Mouse (Mus musculus): ENCODE measurements around the gene Hps3. TPM values are rescaled to one million over a fixed set of nuclear protein-coding genes. Genes with fewer than 3 reads are reported as not detected.

Hps3 gene
- polyA plus RNA-seq, 1 experiment from 2014 or later = 12.8 TPM

DNA sequence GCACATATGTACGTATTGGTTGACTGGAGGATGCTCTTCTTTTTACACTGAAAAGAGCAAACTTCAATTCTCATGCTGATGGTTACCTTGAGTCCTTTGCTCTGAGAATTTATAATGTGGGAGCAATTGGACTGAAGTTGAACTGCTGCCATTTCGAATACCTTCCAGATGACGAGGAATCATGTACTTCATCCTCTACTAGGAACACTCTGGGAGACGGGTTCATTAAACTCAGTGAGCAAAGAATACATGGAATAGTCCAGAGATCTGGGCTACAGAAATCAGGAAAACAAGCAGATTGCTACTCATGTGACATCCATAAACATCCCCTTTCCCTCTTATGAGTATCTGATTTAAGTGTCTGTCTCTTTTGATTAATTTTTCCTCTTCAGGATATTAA is 954 bp upstream of the Hps3 start:
- Histone ChIP-seq H3K27me3 (ENCODE audit: insufficient read depth, low read length) (no peaks in the 10 kb centered on the region), H3K9me3 (ENCODE audit: low read depth, low read length) (no peaks in the 10 kb centered on the region), H3K4me2 (0 out of 2 replicates have a peak overlapping the region, but pooled peaks have one; percentile 83), H3K27ac (ENCODE audit: low read depth) (no peak overlapping the region), H3K4me3 (ENCODE audit: low read depth, low read length) (no peak overlapping the region), H3K9ac (no peak overlapping the region), H3K36me3 (ENCODE audit: insufficient read depth) (no peaks in the 10 kb centered on the region), H3K4me1 (ENCODE audit: insufficient read depth) (0 out of 2 replicates have a peak, but pooled peaks cover 7% of the 10 kb centered on the region)
- ATAC-seq (ENCODE audit: insufficient read depth) (no peak), DNase-seq (no peak)
- 67% methylated on average over 4 of the region's 4 CpGs for WGBS
- no peak for TF ChIP-seq CTCF (IDR thresholded peaks at IDR 0.05; ENCODE audit: low read depth)

DNA sequence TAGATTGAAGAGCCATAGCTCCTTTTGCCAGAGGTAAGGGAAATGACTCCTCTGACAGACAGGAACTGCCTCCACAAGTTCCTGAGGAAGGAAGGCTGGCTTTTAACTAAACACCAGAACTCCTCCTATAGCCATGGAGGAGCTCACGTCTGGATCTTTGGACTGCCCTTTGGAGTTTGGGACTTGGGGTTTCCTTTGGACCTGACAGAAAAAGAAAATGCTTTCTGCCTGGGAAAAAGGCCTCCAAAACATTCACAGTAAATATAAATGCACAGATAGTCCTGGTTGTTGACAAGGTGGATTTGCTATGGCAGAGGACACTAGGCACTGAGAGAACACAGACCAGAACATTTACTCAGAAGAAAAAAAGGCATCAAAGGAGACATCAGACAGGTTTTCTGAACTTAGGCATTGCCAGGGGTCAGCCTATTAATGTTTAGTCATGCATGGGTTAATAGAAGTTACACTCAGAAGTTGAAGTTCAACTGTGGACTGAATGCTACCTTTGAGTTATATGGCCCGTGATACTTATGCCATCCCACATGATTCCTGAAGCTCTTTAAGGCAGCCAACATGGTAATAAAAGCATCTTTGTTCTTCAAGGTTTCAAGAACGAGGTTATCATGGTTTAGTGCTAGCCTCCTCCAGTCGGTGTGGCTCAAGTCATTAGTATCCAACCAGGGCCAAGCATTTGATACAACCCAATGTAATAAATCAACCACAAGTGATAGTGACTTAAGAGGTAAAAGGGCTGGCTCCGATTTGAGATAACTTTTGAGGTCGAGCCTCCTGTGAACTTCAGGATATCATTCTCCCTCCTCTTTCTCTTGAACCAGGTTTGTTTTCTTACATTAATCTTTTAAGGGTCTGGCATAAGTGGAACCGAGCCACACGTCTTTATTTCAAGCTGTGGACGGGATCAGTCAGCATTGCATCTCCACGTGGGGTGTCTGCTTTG is 1.1 kb downstream of the Hps3 start:
- no peak overlapping the region for H3K27ac ChIP-seq (ENCODE audit: low read depth)
- no peaks in the 10 kb centered on the region for H3K27me3 ChIP-seq (ENCODE audit: insufficient read depth, low read length)
- peak overlapping the region; percentile 50 for H3K9ac ChIP-seq
- 0 out of 2 replicates have a peak, but pooled peaks cover 7% of the 10 kb centered on the region for H3K4me1 ChIP-seq (ENCODE audit: insufficient read depth)
- H3K9me3 ChIP-seq (ENCODE audit: low read depth, low read length) = no peaks in the 10 kb centered on the region
- no peak for TF ChIP-seq CTCF (IDR thresholded peaks at IDR 0.05; ENCODE audit: low read depth)
- no peak for ATAC-seq (ENCODE audit: insufficient read depth)
- peak; percentile 10 for DNase-seq
- peak overlapping the region; percentile 74 for H3K4me3 ChIP-seq (ENCODE audit: low read depth, low read length)
- peak overlapping the region; percentile 83 for H3K4me2 ChIP-seq
- H3K36me3 ChIP-seq (ENCODE audit: insufficient read depth) = no peaks in the 10 kb centered on the region
- 10% methylated on average over 10 of the region's 10 CpGs for WGBS

DNA sequence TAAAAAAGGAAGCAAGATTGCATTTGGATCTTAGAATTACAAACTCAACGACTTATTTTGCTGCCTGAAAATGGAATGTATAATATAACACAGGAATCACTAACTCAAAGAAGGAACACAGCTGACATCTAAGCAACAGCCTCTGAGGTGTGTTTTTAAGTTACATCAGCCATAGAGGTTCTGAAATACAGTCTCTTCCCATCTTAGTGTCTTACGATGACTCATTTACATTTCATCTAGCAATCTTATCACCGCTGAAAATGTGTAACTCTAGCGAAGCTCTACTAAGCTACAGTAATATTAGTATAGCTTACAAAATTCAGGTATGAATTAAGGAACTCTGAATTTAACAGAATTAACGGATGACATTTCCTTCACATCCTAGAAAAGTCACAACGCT is 4.3 kb downstream of the Hps3 start:
- ATAC-seq (ENCODE audit: insufficient read depth) (no peak), DNase-seq (no peak)
- WGBS = 85% methylated on average over 6 of the region's 6 CpGs

DNA sequence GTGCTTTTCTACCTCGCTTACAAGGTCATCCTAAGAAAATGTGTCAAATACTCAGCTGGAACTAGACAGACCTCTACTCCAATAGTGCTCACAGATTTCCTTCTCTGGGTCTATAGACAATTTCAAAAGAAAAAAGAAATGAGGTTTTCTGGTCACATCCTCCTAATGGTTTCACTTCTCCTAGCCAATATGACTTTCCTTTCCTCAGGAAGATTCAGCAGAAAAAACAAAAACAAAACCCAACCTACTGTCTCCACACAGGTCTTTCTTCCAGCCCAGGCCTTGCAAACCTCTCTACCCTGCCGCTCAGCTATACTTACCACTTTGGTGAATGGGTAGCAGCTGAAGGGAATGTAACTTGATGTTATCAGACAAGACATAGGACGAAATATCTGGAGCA is 6.5 kb downstream of the Hps3 start:
- Histone ChIP-seq H3K27ac (ENCODE audit: low read depth) (no peak overlapping the region), H3K36me3 (ENCODE audit: insufficient read depth) (peaks cover 36% of the 10 kb centered on the region), H3K4me2 (no peak overlapping the region), H3K4me3 (ENCODE audit: low read depth, low read length) (no peak overlapping the region), H3K27me3 (ENCODE audit: insufficient read depth, low read length) (no peaks in the 10 kb centered on the region), H3K4me1 (ENCODE audit: insufficient read depth) (no peaks in the 10 kb centered on the region), H3K9ac (no peak overlapping the region), H3K9me3 (ENCODE audit: low read depth, low read length) (no peaks in the 10 kb centered on the region)
- TF ChIP-seq CTCF (IDR thresholded peaks at IDR 0.05; ENCODE audit: low read depth) = no peak
- no peak for DNase-seq
- ATAC-seq (ENCODE audit: insufficient read depth) = no peak
- WGBS = 90% methylated on average over 3 of the region's 3 CpGs

More for the DNA sequence above, 4.3 kb downstream of the Hps3 start:
- Histone ChIP-seq H3K27ac (ENCODE audit: low read depth) (no peak overlapping the region), H3K9me3 (ENCODE audit: low read depth, low read length) (no peaks in the 10 kb centered on the region), H3K9ac (no peak overlapping the region), H3K4me3 (ENCODE audit: low read depth, low read length) (no peak overlapping the region), H3K36me3 (ENCODE audit: insufficient read depth) (peaks cover 17% of the 10 kb centered on the region), H3K4me1 (ENCODE audit: insufficient read depth) (0 out of 2 replicates have a peak, but pooled peaks cover 7% of the 10 kb centered on the region), H3K27me3 (ENCODE audit: insufficient read depth, low read length) (no peaks in the 10 kb centered on the region), H3K4me2 (no peak overlapping the region)
- TF ChIP-seq CTCF (IDR thresholded peaks at IDR 0.05; ENCODE audit: low read depth) = no peak

DNA sequence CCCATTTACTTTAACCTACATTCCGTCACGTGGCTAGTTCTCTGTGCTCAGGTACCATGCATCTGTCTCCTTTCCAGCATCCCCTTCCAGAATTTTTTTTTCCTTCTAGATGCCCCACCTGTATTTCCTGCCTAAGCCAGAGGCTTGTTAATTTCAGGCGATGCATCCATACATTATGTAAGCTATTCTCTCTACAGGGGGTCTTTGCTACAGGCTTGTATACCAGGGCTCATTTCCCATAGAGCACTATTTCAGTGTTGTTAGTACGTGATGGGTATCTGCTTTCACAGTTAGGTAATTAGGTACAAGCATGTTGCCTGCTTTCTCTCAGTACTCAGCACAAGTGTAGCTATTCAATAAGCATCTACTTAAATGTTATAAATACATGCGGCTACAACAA is 7.3 kb downstream of the Hps3 start:
- H3K4me1 ChIP-seq (ENCODE audit: insufficient read depth) = no peaks in the 10 kb centered on the region

DNA sequence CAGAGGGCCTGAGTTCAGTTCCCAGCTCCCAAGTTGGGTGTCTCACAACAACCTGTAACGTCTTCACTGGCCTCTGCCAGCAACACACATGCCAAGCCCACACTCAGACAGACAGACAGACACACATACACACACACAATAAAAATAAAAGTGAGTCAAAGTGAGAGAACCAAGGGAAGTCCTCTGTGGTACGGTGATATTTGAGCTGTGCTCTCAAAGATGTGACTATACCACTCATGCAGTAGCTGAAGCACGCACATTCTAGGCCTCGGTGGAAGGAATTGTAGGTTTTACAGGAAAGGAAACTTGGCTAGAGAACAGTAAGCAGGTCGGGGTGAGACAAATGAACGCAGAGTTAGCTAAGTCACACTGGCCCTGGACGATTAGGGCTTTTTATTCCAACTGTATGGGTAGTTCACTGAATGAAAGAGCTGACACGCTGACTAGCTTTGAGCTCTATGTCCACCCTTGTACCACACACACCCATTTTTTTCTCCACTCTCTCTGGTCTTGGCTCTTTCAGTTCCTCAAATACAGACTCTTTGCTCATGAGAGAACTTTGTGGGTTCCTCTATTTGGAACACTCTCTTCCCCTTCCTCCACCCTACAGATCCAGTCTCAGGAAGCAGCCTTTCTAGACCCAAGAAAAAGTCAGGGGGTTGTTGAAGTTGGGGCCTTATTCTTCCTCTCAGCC is 8.0 kb downstream of the Hps3 start:
- TF ChIP-seq CTCF (IDR thresholded peaks at IDR 0.05; ENCODE audit: low read depth) = no peak
- H3K4me1 ChIP-seq (ENCODE audit: insufficient read depth) = no peaks in the 10 kb centered on the region
- DNase-seq (no peak), ATAC-seq (ENCODE audit: insufficient read depth) (no peak)
- no peak overlapping the region for H3K4me3 ChIP-seq (ENCODE audit: low read depth, low read length)
- WGBS = 87% methylated on average over 8 of the region's 8 CpGs
- no peaks in the 10 kb centered on the region for H3K27me3 ChIP-seq (ENCODE audit: insufficient read depth, low read length)
- H3K36me3 ChIP-seq (ENCODE audit: insufficient read depth) = peaks cover 41% of the 10 kb centered on the region
- no peak overlapping the region for H3K4me2 ChIP-seq
- no peak overlapping the region for H3K9ac ChIP-seq
- H3K9me3 ChIP-seq (ENCODE audit: low read depth, low read length) = no peaks in the 10 kb centered on the region
- no peak overlapping the region for H3K27ac ChIP-seq (ENCODE audit: low read depth)

More for the DNA sequence above, 7.3 kb downstream of the Hps3 start:
- Histone ChIP-seq H3K4me3 (ENCODE audit: low read depth, low read length) (no peak overlapping the region), H3K4me2 (no peak overlapping the region), H3K27ac (ENCODE audit: low read depth) (no peak overlapping the region), H3K27me3 (ENCODE audit: insufficient read depth, low read length) (no peaks in the 10 kb centered on the region), H3K9me3 (ENCODE audit: low read depth, low read length) (no peaks in the 10 kb centered on the region), H3K9ac (no peak overlapping the region), H3K36me3 (ENCODE audit: insufficient read depth) (peaks cover 36% of the 10 kb centered on the region)
- DNase-seq = no peak
- no peak for ATAC-seq (ENCODE audit: insufficient read depth)
- 90% methylated on average over 5 of the region's 5 CpGs for WGBS
- no peak for TF ChIP-seq CTCF (IDR thresholded peaks at IDR 0.05; ENCODE audit: low read depth)

DNA sequence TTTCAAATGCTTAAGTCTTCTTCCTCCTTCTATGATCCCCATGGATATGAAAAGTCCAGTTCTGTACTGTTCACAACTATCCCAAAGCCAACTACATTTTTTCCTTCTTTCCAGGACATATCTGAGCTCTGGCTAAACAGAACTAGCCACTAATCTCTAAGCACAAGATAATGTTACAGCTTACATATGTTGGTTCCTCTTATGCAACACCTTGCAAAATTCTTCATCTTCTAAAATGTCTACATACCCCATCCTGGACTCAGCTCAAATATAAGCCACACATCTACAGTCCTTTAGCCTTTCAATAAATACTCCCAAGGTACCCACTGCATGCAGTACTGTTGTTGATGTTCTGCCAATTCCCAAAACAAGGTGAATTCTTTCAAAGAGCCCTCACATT is 8.6 kb downstream of the Hps3 start:
- ATAC-seq (ENCODE audit: insufficient read depth) (no peak), DNase-seq (no peak)
- H3K4me1 ChIP-seq (ENCODE audit: insufficient read depth) = no peaks in the 10 kb centered on the region
- H3K4me3 ChIP-seq (ENCODE audit: low read depth, low read length) = no peak overlapping the region
- no peak overlapping the region for H3K27ac ChIP-seq (ENCODE audit: low read depth)
- H3K4me2 ChIP-seq = no peak overlapping the region
- H3K27me3 ChIP-seq (ENCODE audit: insufficient read depth, low read length) = no peaks in the 10 kb centered on the region
- peaks cover 41% of the 10 kb centered on the region for H3K36me3 ChIP-seq (ENCODE audit: insufficient read depth)
- H3K9me3 ChIP-seq (ENCODE audit: low read depth, low read length) = no peaks in the 10 kb centered on the region
- TF ChIP-seq CTCF (IDR thresholded peaks at IDR 0.05; ENCODE audit: low read depth) = no peak
- H3K9ac ChIP-seq = no peak overlapping the region

Measured in lung, embryonic 14.5 days (tissue).